Mouse (Mus musculus) monocyte, adult 2 months (primary cell): Measurements from ENCODE around the gene E130114P18Rik.

Source experiments
- DNase-seq, 2 experiments: peaks; one replicate each; pipeline ENCODE4 v3.0.0; 2022; ENCODE audit warnings: low spot score in 2 of 2, low read depth in 1 of 2

Gene E130114P18Rik

GRCm38 (mm10) chr4:97580906-97581305 is 197.0 kb downstream of the E130114P18Rik start:
- no peak for DNase-seq

- no peak for DNase-seq
These were observed 199.2 kb downstream of the E130114P18Rik start for GRCm38 (mm10) chr4:97578571-97579165.

- DNase-seq, result no peak
These were observed 200.4 kb downstream of the E130114P18Rik start for GRCm38 (mm10) chr4:97577431-97577830.

- no peak for DNase-seq
These were observed 202.4 kb downstream of the E130114P18Rik start for GRCm38 (mm10) chr4:97575447-97575846.

GRCm38 (mm10) chr4:97569320-97569719 is 208.6 kb downstream of the E130114P18Rik start:
- DNase-seq, result no peak

- DNase-seq, result no peak
These were observed 213.2 kb downstream of the E130114P18Rik start for GRCm38 (mm10) chr4:97564656-97565055.

- no peak for DNase-seq
These were observed 213.7 kb downstream of the E130114P18Rik start for GRCm38 (mm10) chr4:97564199-97564598.

GRCm38 (mm10) chr4:97557585-97557984 is 220.3 kb downstream of the E130114P18Rik start:
- DNase-seq, result no peak

- DNase-seq, result no peak
These were observed 233.9 kb downstream of the E130114P18Rik start for GRCm38 (mm10) chr4:97544016-97544415.

GRCm38 (mm10) chr4:97532072-97532471 is 245.8 kb downstream of the E130114P18Rik start:
- DNase-seq, result no peak

GRCm38 (mm10) chr4:97528517-97528916 is 249.4 kb downstream of the E130114P18Rik start:
- DNase-seq, result no peak
